8 mouse cellular contexts compared by ENCODE assay signal in the genomic region with DNA sequence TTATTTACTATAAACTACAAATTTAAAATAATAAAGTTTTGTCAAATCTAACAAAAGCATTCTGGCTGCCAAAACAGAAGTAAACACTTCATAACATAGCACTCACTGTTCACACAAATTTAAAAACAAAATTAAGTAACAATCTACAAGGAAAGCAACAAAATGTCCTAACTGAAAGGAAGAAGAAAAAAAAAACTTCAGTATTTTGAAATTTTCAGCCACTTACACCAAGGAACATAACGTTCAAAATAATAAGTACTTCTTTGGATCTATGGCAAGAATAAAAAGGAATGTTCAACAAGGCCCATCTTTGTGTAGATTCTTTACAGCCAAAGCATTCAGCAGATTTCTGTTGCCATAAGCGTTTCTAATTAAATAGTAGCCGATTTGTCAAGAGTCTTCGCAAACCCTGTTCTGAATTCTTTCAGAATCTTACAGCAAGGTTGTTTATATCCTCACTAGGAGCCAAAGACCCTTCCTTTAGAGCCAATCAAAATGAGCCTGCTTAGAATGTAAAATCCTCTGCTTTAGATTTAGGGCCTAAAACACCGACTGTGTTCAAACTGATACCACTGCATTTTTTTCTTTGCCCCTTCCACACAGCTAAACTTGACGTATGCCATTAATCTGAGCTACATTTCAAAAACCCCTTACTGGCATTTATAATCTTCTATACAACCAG. TPM values are rescaled to one million over a fixed set of nuclear protein-coding genes. Genes with fewer than 3 reads are reported as not detected.
DNase-seq lines count a peak whose midpoint lies in the region; ATAC-seq and TF ChIP-seq lines count a peak whose summit lies in the region.

No protein-coding gene starts in this region.

- no peak for DNase-seq in lung, adult 2 months
- DNase-seq in lung, postnatal 36 days: no peak
- peak; percentile 54 for DNase-seq in induced T-regulatory cell, adult 2 months (ENCODE audit: low read depth)
- no peak for DNase-seq in kidney, postnatal 14 days

- H3K27ac ChIP-seq in cortical plate, adult 2 months (ENCODE audit: insufficient read depth, low read length): peak overlapping the region; percentile 77
- no peak overlapping the region for H3K27ac ChIP-seq in neural tube, embryonic 12.5 days

- peak overlapping the region; percentile 73 for H3K4me2 ChIP-seq in neural tube, embryonic 12.5 days (replicated peaks)

- H3K27me3 ChIP-seq in neural tube, embryonic 12.5 days (replicated peaks): no peaks in the 10 kb centered on the region

- H3K4me1 ChIP-seq in lung, adult 2 months (ENCODE audit: control insufficient read depth, insufficient read depth, low read length): peaks cover 30% of the 10 kb centered on the region
- peaks cover 18% of the 10 kb centered on the region for H3K4me1 ChIP-seq in cortical plate, adult 2 months (ENCODE audit: control insufficient read depth, insufficient read depth, low read length)
- peaks cover 35% of the 10 kb centered on the region for H3K4me1 ChIP-seq in neural tube, embryonic 12.5 days

- ATAC-seq in neural tube, embryonic 12.5 days (ENCODE audit: low FRiP score, low read depth): no peak
- ATAC-seq in erythroid progenitor cell, adult 5-6 weeks (replicated peaks; ENCODE audit: low FRiP score, poor library complexity, severe bottlenecking): no peak
- no peak for ATAC-seq in megakaryocyte-erythroid progenitor cell, adult 5-6 weeks (replicated peaks; ENCODE audit: low FRiP score, low TSS enrichment, poor library complexity, severe bottlenecking)

- WGBS in lung, adult 2 months: 4% methylated on average over 6 of the region's 6 CpGs
- 8% methylated on average over 6 of the region's 6 CpGs for WGBS in neural tube, embryonic 12.5 days

- peak overlapping the region; percentile 97 for H3K9ac ChIP-seq in neural tube, embryonic 12.5 days

- peak overlapping the region; percentile 97 for H3K4me3 ChIP-seq in lung, adult 2 months (replicated peaks; ENCODE audit: extremely low read depth, low read depth, low read length)
- H3K4me3 ChIP-seq in cortical plate, adult 2 months (ENCODE audit: insufficient read depth, low read length): peak overlapping the region; percentile 78
- H3K4me3 ChIP-seq in neural tube, embryonic 12.5 days: peak overlapping the region; percentile 85

- H3K36me3 ChIP-seq in neural tube, embryonic 12.5 days: no peaks in the 10 kb centered on the region

- TF ChIP-seq CTCF in lung, adult 2 months (IDR thresholded peaks at IDR 0.05; ENCODE audit: insufficient read depth, low read length): no peak
- TF ChIP-seq CTCF in cortical plate, adult 2 months (IDR thresholded peaks at IDR 0.05; ENCODE audit: extremely low read depth, insufficient read depth, low read length): no peak

- no peak for TF ChIP-seq POLR2A in lung, adult 2 months (IDR thresholded peaks at IDR 0.05; ENCODE audit: borderline replicate concordance, extremely low read depth, low read depth, low read length)
- no peak for TF ChIP-seq POLR2A in cortical plate, adult 2 months (IDR thresholded peaks at IDR 0.05; ENCODE audit: extremely low read depth, insufficient read depth, low read length)

- H3K9me3 ChIP-seq in neural tube, embryonic 12.5 days: no peaks in the 10 kb centered on the region

RNA-seq across cellular contexts. Expression of a gene that starts 1.9 kb away (rescaled TPM):
- polyA plus RNA-seq in lung, adult 2 months (2012; rRNA removed): 17.1 and 17.7 TPM in 2 replicates
- 70.7 and 71.9 TPM in 2 replicates for polyA plus RNA-seq in cortical plate, adult 2 months (2012; rRNA removed)
- polyA plus RNA-seq in neural tube, embryonic 12.5 days (2016; fragmentation: Nextera tagmentation; extraction: Ambion mirVana): 13.4 and 14.2 TPM in 2 replicates
- total RNA-seq in erythroid progenitor cell, adult 5-6 weeks (2015; ENCODE audit: low replicate concordance): 23.9 and 51.9 TPM in 2 replicates
- 41.1 and 43.3 TPM in 2 replicates for total RNA-seq in erythroid progenitor cell, adult 5-6 weeks (2017; ENCODE audit: low replicate concordance)
- 36.8 and 36.9 TPM in 2 replicates for total RNA-seq in megakaryocyte-erythroid progenitor cell, adult 5-6 weeks (2014; fragmentation: Nextera tagmentation)
- 54.2 and 60.4 TPM in 2 replicates for total RNA-seq in megakaryocyte-erythroid progenitor cell, adult 5-6 weeks (2017)
